Mouse (Mus musculus): ENCODE measurements around the gene Pnpla3. TPM values are rescaled to one million over a fixed set of nuclear protein-coding genes. Genes with fewer than 3 reads are reported as not detected.

Gene Pnpla3
- polyA plus RNA-seq, 1 experiment from 2014 or later, result 0.49 TPM

DNA sequence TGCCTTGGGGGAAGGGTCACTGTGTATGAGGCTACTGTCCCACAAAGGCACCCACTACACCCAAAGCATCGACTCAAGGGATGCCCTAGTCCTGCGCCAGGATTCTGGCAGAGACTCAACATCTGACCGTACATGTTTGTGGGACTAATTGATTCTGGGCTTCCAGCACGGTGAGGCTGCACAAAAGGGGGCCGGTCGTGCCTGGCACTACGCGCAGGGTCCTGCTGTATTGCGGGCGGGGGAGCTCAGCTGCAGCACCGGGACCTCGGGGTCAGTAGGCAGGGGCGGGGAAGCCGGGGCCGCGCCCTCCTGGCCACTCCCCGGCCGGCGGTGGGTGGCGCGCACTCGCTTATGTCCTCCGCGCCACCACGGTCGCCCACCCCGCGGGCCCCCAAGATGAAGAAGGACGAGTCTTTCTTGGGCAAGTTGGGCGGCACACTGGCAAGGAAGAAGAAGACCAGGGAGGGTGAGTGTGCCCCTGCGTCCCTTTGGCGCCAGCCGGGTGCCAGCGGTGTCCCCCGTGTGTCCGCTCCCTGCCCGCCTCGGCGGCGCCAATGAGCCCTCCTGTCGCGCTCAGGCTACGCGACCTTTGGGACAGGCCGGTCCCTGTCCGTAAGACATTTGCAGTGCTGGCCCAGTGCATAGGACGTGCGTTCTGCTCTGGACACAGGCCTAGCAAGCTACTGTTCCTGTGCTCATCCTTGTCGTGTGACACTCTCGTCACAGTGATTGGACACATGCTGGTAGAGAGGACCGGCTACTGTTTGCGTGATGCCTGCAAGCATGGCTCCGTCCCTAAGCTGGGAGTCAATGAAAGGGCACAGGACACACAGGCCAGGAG lies 64.3 kb downstream of the Pnpla3 start, which contains the start of gene Parvb:
Gene Parvb (plus strand): TSS at position 323 of the 841 bp plus-strand sequence.
- Histone ChIP-seq H3K9me3 (ENCODE audit: control insufficient read depth, low read length) (no peaks in the 10 kb centered on the region), H3K27ac (ENCODE audit: low read depth, low read length) (peak within 1 kb of the TSS; percentile 14; the same call in 1 of the 2 replicates), H3K4me3 (ENCODE audit: low read length) (peak within 1 kb of the TSS; percentile 57), H3K9ac (ENCODE audit: low read depth, low read length) (peak within 1 kb of the TSS; percentile 61), H3K27me3 (ENCODE audit: control insufficient read depth, insufficient read depth, low read length) (peaks cover 12% of the 10 kb centered on the region), H3K4me1 (ENCODE audit: control insufficient read depth, insufficient read depth, low read length) (peaks cover 7% of the 10 kb centered on the region; the same call in 1 of the 2 replicates), H3K4me2 (replicated peaks; ENCODE audit: low read depth, low read length) (peak within 1 kb of the TSS; percentile 90), H3K36me3 (ENCODE audit: control insufficient read depth, insufficient read depth, low read length) (no peaks in the 10 kb centered on the region)
- peak; percentile 72 for ATAC-seq (ENCODE audit: low FRiP score, low TSS enrichment)
- under 1% methylated on average over 46 of the region's 53 CpGs for WGBS

- Histone ChIP-seq H3K9ac (ENCODE audit: low read depth, low read length) (peak overlapping the region; percentile 61; the same call in 1 of the 2 replicates), H3K4me3 (ENCODE audit: low read length) (peak overlapping the region; percentile 57), H3K27ac (ENCODE audit: low read depth, low read length) (no peak overlapping the region), H3K4me1 (ENCODE audit: control insufficient read depth, insufficient read depth, low read length) (peaks cover 7% of the 10 kb centered on the region; the same call in 1 of the 2 replicates), H3K9me3 (ENCODE audit: control insufficient read depth, low read length) (no peaks in the 10 kb centered on the region), H3K4me2 (replicated peaks; ENCODE audit: low read depth, low read length) (peak overlapping the region; percentile 90), H3K36me3 (ENCODE audit: control insufficient read depth, insufficient read depth, low read length) (no peaks in the 10 kb centered on the region), H3K27me3 (ENCODE audit: control insufficient read depth, insufficient read depth, low read length) (peaks cover 12% of the 10 kb centered on the region)
- 20% methylated on average over 8 of the region's 8 CpGs for WGBS
- ATAC-seq (ENCODE audit: low FRiP score, low TSS enrichment), result no peak; the same call in 1 of the 2 replicates
These were observed 65.0 kb downstream of the Pnpla3 start for GRCm38 (mm10) chr15:84232609-84233008.

- peaks cover 7% of the 10 kb centered on the region for H3K27me3 ChIP-seq (ENCODE audit: control insufficient read depth, insufficient read depth, low read length)
- no peak overlapping the region for H3K9ac ChIP-seq (ENCODE audit: low read depth, low read length)
- no peak overlapping the region for H3K27ac ChIP-seq (ENCODE audit: low read depth, low read length)
- no peaks in the 10 kb centered on the region for H3K36me3 ChIP-seq (ENCODE audit: control insufficient read depth, insufficient read depth, low read length)
- H3K9me3 ChIP-seq (ENCODE audit: control insufficient read depth, low read length), result no peaks in the 10 kb centered on the region
- H3K4me2 ChIP-seq (replicated peaks; ENCODE audit: low read depth, low read length), result no peak overlapping the region
- no peak for ATAC-seq (ENCODE audit: low FRiP score, low TSS enrichment)
- H3K4me1 ChIP-seq (ENCODE audit: control insufficient read depth, insufficient read depth, low read length), result peaks cover 18% of the 10 kb centered on the region
- H3K4me3 ChIP-seq (ENCODE audit: low read length), result no peak overlapping the region
- WGBS, result 91% methylated on average over 7 of the region's 7 CpGs
These were observed 67.4 kb downstream of the Pnpla3 start for GRCm38 (mm10) chr15:84234794-84235581.

DNA sequence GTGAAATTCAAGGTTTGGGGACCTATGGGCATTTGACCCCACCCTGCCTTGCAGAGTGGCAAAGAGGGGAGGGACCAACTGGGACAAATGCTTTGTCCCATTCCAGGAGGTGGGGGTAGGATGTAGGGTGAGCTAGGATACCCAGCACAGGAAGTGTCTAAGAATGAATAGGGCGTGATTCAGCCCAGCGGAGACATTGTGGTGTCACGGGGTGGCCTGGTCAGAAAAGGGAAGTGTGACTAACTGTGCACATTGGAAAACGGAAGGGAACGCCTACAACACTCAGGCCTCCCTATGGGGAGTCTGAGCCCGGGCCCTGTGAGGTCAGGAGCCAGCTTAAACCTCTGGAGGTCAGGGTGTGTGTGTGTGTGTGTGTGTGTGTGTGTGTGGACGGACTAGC lies 68.0 kb downstream of the Pnpla3 start:
- H3K9me3 ChIP-seq (ENCODE audit: control insufficient read depth, low read length), result no peaks in the 10 kb centered on the region
- 80% methylated on average over 7 of the region's 7 CpGs for WGBS
- peaks cover 7% of the 10 kb centered on the region for H3K27me3 ChIP-seq (ENCODE audit: control insufficient read depth, insufficient read depth, low read length)
- no peak overlapping the region for H3K9ac ChIP-seq (ENCODE audit: low read depth, low read length)
- H3K27ac ChIP-seq (ENCODE audit: low read depth, low read length), result no peak overlapping the region
- peaks cover 17% of the 10 kb centered on the region for H3K4me1 ChIP-seq (ENCODE audit: control insufficient read depth, insufficient read depth, low read length)
- H3K36me3 ChIP-seq (ENCODE audit: control insufficient read depth, insufficient read depth, low read length), result no peaks in the 10 kb centered on the region
- no peak overlapping the region for H3K4me2 ChIP-seq (replicated peaks; ENCODE audit: low read depth, low read length)
- ATAC-seq (ENCODE audit: low FRiP score, low TSS enrichment), result no peak; the same call in 1 of the 2 replicates
- H3K4me3 ChIP-seq (ENCODE audit: low read length), result no peak overlapping the region

Small RNA genes within 50 kb of the gene (microRNA-seq; reads per million reads assigned to microRNA genes)
- not detected for gene Mir6392

Other genes starting within 250 kb of the Pnpla3 start
- gene Efcab6, start 102.5 kb upstream of the Pnpla3 start, polyA plus RNA-seq (2014; fragmentation: Nextera tagmentation; extraction: Ambion mirVana), result not detected in 2 replicates
- 0.10 and 0.28 TPM in 2 replicates for gene Sult4a1, start 62.1 kb upstream of the Pnpla3 start, polyA plus RNA-seq (2014; fragmentation: Nextera tagmentation; extraction: Ambion mirVana)
- gene Pnpla5, start 44.7 kb upstream of the Pnpla3 start, polyA plus RNA-seq (2014; fragmentation: Nextera tagmentation; extraction: Ambion mirVana), result not detected in 2 replicates
- gene Samm50, start 24.4 kb downstream of the Pnpla3 start, polyA plus RNA-seq (2014; fragmentation: Nextera tagmentation; extraction: Ambion mirVana), result 81.5 and 88.8 TPM in 2 replicates
- 3.9 TPM in 2 replicates for gene Parvb, start 64.2 kb downstream of the Pnpla3 start, polyA plus RNA-seq (2014; fragmentation: Nextera tagmentation; extraction: Ambion mirVana)
- gene Parvg, start 156.2 kb downstream of the Pnpla3 start, polyA plus RNA-seq (2014; fragmentation: Nextera tagmentation; extraction: Ambion mirVana), result 0.70 and 0.94 TPM in 2 replicates